Mouse (Mus musculus) heart, postnatal 0 days (tissue): ENCODE measurements around the gene Cenpf.
A peak's percentile ranks its signal among the peaks of the same experiment; 100 is the strongest.

Experiments used
- CTCF ChIP-seq: IDR thresholded peaks from 2 replicates; pipeline ENCODE4 v1.5.1; 2016; ENCODE audit warnings: antibody characterized with exemption, control low read depth, low read depth
- EP300 ChIP-seq: IDR thresholded peaks from 2 replicates; pipeline ENCODE4 v1.6.1; 2016; ENCODE audit warnings: antibody characterized with exemption, low read depth

GRCm38 (mm10) chr1:189700186-189700585 is 12.3 kb upstream of the Cenpf start:
- TF ChIP-seq CTCF: 0 out of 2 replicates have a peak, but pooled peaks have one; percentile 1
- no peak for TF ChIP-seq EP300
